Mouse (Mus musculus): ENCODE data around the gene Maml1. TPM values are rescaled to one million over a fixed set of nuclear protein-coding genes. Genes with fewer than 3 reads are reported as not detected.

Gene Maml1
- polyA plus RNA-seq (2016; fragmentation: Nextera tagmentation; extraction: Ambion mirVana) = 7.3 and 7.7 TPM in 2 replicates

- peak; percentile 97 for DNase-seq (ENCODE audit: low spot score)
- Histone ChIP-seq H3K36me3 (peaks cover 71% of the 10 kb centered on the region), H3K27ac (peak within 1 kb of the TSS; percentile 99), H3K9me3 (replicated peaks) (no peaks in the 10 kb centered on the region), H3K4me3 (peak within 1 kb of the TSS; percentile 98), H3K27me3 (ENCODE audit: low read depth, poor library complexity, severe bottlenecking) (no peaks in the 10 kb centered on the region), H3K4me1 (peaks cover 17% of the 10 kb centered on the region)
- WGBS = under 1% methylated on average over 45 of the region's 45 CpGs
Observed at GRCm38 (mm10) chr11:50292190-50292855, at the start of gene Maml1. Gene Maml1, minus strand, starts transcription at chr11:50292311.

- no peak overlapping the region for H3K4me3 ChIP-seq
- no peaks in the 10 kb centered on the region for H3K27me3 ChIP-seq (ENCODE audit: low read depth, poor library complexity, severe bottlenecking)
- no peaks in the 10 kb centered on the region for H3K4me1 ChIP-seq
- no peak overlapping the region for H3K27ac ChIP-seq
- no peak for DNase-seq (ENCODE audit: low spot score)
- WGBS = 76% methylated on average over 4 of the region's 4 CpGs
- H3K9me3 ChIP-seq (replicated peaks) = no peaks in the 10 kb centered on the region
- no peaks in the 10 kb centered on the region for H3K36me3 ChIP-seq
Observed at GRCm38 (mm10) chr11:50336891-50337290, 44.8 kb upstream of the Maml1 start.

- WGBS = 57% methylated on average over 1 of the region's 1 CpGs
- no peak overlapping the region for H3K27ac ChIP-seq
- H3K9me3 ChIP-seq (replicated peaks) = no peaks in the 10 kb centered on the region
- H3K27me3 ChIP-seq (ENCODE audit: low read depth, poor library complexity, severe bottlenecking) = no peaks in the 10 kb centered on the region
- no peaks in the 10 kb centered on the region for H3K36me3 ChIP-seq
- H3K4me1 ChIP-seq = no peaks in the 10 kb centered on the region
- DNase-seq (ENCODE audit: low spot score) = no peak
- no peak overlapping the region for H3K4me3 ChIP-seq
Observed at GRCm38 (mm10) chr11:50336126-50336525, 44.0 kb upstream of the Maml1 start.

GRCm38 (mm10) chr11:50333181-50333580 is 41.1 kb upstream of the Maml1 start:
- Histone ChIP-seq H3K4me3 (no peak overlapping the region), H3K9me3 (replicated peaks) (no peaks in the 10 kb centered on the region)

GRCm38 (mm10) chr11:50329378-50329777 is 37.3 kb upstream of the Maml1 start:
- no peak for DNase-seq (ENCODE audit: low spot score)
- H3K4me1 ChIP-seq = peaks cover 7% of the 10 kb centered on the region
- H3K27me3 ChIP-seq (ENCODE audit: low read depth, poor library complexity, severe bottlenecking) = no peaks in the 10 kb centered on the region
- H3K9me3 ChIP-seq (replicated peaks) = no peaks in the 10 kb centered on the region
- WGBS = 97% methylated on average over 1 of the region's 1 CpGs
- H3K36me3 ChIP-seq = peaks cover 19% of the 10 kb centered on the region
- H3K4me3 ChIP-seq = no peak overlapping the region
- no peak overlapping the region for H3K27ac ChIP-seq

More at GRCm38 (mm10) chr11:50333181-50333580, 41.1 kb upstream of the Maml1 start:
- DNase-seq (ENCODE audit: low spot score) = no peak
- H3K4me1 ChIP-seq = no peaks in the 10 kb centered on the region
- H3K27ac ChIP-seq = no peak overlapping the region
- WGBS = 89% methylated on average over 3 of the region's 3 CpGs
- H3K27me3 ChIP-seq (ENCODE audit: low read depth, poor library complexity, severe bottlenecking) = no peaks in the 10 kb centered on the region
- H3K36me3 ChIP-seq = peaks cover 17% of the 10 kb centered on the region

GRCm38 (mm10) chr11:50328075-50328625 is 36.0 kb upstream of the Maml1 start:
- Histone ChIP-seq H3K9me3 (replicated peaks) (no peaks in the 10 kb centered on the region), H3K4me3 (no peak overlapping the region), H3K27ac (no peak overlapping the region), H3K36me3 (peaks cover 19% of the 10 kb centered on the region), H3K27me3 (ENCODE audit: low read depth, poor library complexity, severe bottlenecking) (no peaks in the 10 kb centered on the region), H3K4me1 (peaks cover 17% of the 10 kb centered on the region)
- WGBS = 89% methylated on average over 3 of the region's 3 CpGs
- DNase-seq (ENCODE audit: low spot score) = no peak

- DNase-seq (ENCODE audit: low spot score) = no peak
- 13% methylated on average over 7 of the region's 7 CpGs for WGBS
- Histone ChIP-seq H3K27me3 (ENCODE audit: low read depth, poor library complexity, severe bottlenecking) (no peaks in the 10 kb centered on the region), H3K27ac (peak overlapping the region; percentile 98), H3K4me1 (peaks cover 22% of the 10 kb centered on the region), H3K4me3 (peak overlapping the region; percentile 75), H3K36me3 (peaks cover 33% of the 10 kb centered on the region), H3K9me3 (replicated peaks) (no peaks in the 10 kb centered on the region)
Observed at GRCm38 (mm10) chr11:50326302-50326966, 34.3 kb upstream of the Maml1 start.

- peak; percentile 99 for DNase-seq (ENCODE audit: low spot score)
- peaks cover 33% of the 10 kb centered on the region for H3K36me3 ChIP-seq
- H3K4me1 ChIP-seq = peaks cover 22% of the 10 kb centered on the region
- peak within 1 kb of the TSS; percentile 98 for H3K27ac ChIP-seq
- H3K9me3 ChIP-seq (replicated peaks) = no peaks in the 10 kb centered on the region
- no peaks in the 10 kb centered on the region for H3K27me3 ChIP-seq (ENCODE audit: low read depth, poor library complexity, severe bottlenecking)
- under 1% methylated on average over 64 of the region's 64 CpGs for WGBS
- peak within 1 kb of the TSS; percentile 75 for H3K4me3 ChIP-seq
Observed at GRCm38 (mm10) chr11:50325496-50326301, 33.6 kb upstream of the Maml1 start, which contains the start of gene Canx. Gene Canx, minus strand, starts transcription at chr11:50325673.

GRCm38 (mm10) chr11:50324751-50325471 is 32.8 kb upstream of the Maml1 start:
- no peak for DNase-seq (ENCODE audit: low spot score)
- peak overlapping the region; percentile 75 for H3K4me3 ChIP-seq
- H3K4me1 ChIP-seq = peaks cover 22% of the 10 kb centered on the region
- H3K27me3 ChIP-seq (ENCODE audit: low read depth, poor library complexity, severe bottlenecking) = no peaks in the 10 kb centered on the region
- no peaks in the 10 kb centered on the region for H3K9me3 ChIP-seq (replicated peaks)
- H3K27ac ChIP-seq = peak overlapping the region; percentile 98
- H3K36me3 ChIP-seq = peaks cover 39% of the 10 kb centered on the region
- WGBS = 2% methylated on average over 34 of the region's 34 CpGs

GRCm38 (mm10) chr11:50323843-50324242 is 31.7 kb upstream of the Maml1 start:
- no peaks in the 10 kb centered on the region for H3K9me3 ChIP-seq (replicated peaks)
- no peak for DNase-seq (ENCODE audit: low spot score)
- peaks cover 40% of the 10 kb centered on the region for H3K36me3 ChIP-seq
- H3K4me3 ChIP-seq = peak overlapping the region; percentile 75
- WGBS = 51% methylated on average over 1 of the region's 1 CpGs
- H3K27ac ChIP-seq = no peak overlapping the region
- no peaks in the 10 kb centered on the region for H3K27me3 ChIP-seq (ENCODE audit: low read depth, poor library complexity, severe bottlenecking)
- peaks cover 22% of the 10 kb centered on the region for H3K4me1 ChIP-seq

- H3K27me3 ChIP-seq (ENCODE audit: low read depth, poor library complexity, severe bottlenecking) = no peaks in the 10 kb centered on the region
- no peak overlapping the region for H3K4me3 ChIP-seq
- H3K36me3 ChIP-seq = peaks cover 41% of the 10 kb centered on the region
- no peak overlapping the region for H3K27ac ChIP-seq
- peaks cover 22% of the 10 kb centered on the region for H3K4me1 ChIP-seq
- no peak for DNase-seq (ENCODE audit: low spot score)
- no peaks in the 10 kb centered on the region for H3K9me3 ChIP-seq (replicated peaks)
Observed at GRCm38 (mm10) chr11:50322345-50322744, 30.2 kb upstream of the Maml1 start.

GRCm38 (mm10) chr11:50321239-50321638 is 29.1 kb upstream of the Maml1 start:
- H3K27ac ChIP-seq = no peak overlapping the region
- 95% methylated on average over 6 of the region's 6 CpGs for WGBS
- no peak for DNase-seq (ENCODE audit: low spot score)
- no peaks in the 10 kb centered on the region for H3K27me3 ChIP-seq (ENCODE audit: low read depth, poor library complexity, severe bottlenecking)
- no peak overlapping the region for H3K4me3 ChIP-seq
- no peaks in the 10 kb centered on the region for H3K9me3 ChIP-seq (replicated peaks)
- peaks cover 48% of the 10 kb centered on the region for H3K36me3 ChIP-seq
- H3K4me1 ChIP-seq = peaks cover 18% of the 10 kb centered on the region

Data from limb, embryonic 10.5 days (tissue).